Mouse (Mus musculus): Measurements from ENCODE around the gene 4430402I18Rik.

DNA sequence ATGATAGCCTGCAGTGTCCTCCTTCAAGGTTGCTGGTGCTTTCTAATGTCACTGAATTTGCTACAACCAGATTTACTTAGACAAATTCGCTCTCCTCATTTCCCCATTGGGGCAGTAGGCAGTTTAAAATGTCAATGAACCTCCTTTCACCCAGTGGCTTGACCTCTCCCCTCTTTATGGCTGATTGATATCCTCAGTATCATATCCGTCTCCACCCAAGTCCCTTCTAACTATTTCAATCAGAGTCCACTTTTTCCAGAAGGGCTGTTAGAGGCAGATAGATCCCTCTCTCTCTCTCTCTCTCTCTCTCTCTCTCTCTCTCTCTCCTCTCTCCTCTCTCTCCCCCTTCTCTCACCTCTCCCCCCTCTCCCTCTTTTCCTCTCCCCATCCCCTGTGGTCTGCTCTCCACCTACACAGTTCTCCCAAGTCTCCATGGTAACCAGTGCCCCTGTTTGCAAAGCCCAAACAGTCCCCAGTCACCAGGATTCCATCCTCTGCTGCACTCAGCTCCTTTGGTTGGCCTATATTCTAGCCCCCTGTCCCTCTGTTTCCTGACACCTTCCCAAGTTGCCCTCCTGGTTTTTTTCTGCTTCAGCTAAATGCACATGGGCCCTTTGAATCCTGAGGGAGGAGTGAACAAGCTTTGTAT lies 51.9 kb downstream of the 4430402I18Rik start:
- no peak for TF ChIP-seq EP300 (IDR thresholded peaks at IDR 0.05)
- TF ChIP-seq CTCF (IDR thresholded peaks at IDR 0.05), result no peak
